Mouse (Mus musculus) heart, postnatal 10 days (tissue): ENCODE results near the gene Abcc3. TPM values are rescaled to one million over a fixed set of nuclear protein-coding genes. Genes with fewer than 3 reads are reported as not detected.

Experiments used
- DNase-seq, 2 experiments: peaks; one replicate each; pipeline ENCODE4 v3.0.0; 2021
- intact Hi-C: fragments of 180-260 bp; cut with DNase I; formaldehyde crosslinking; loops from one replicate; pipeline ENCODE4 v1.15.1; 2025
- total RNA-seq, 2 experiments: library from RNA; stranded (reverse); gene quantifications; 2 replicates each; pipeline ENCODE4 v1.2.3; 2021

Gene Abcc3
- total RNA-seq = 1 to 10 TPM; 2.8 TPM

GRCm38 (mm10) chr11:94392672-94393109 is at the start of gene Abcc3:
TSS of gene Abcc3 (minus strand) at chr11:94392997.
- peak; percentile 43 to 47 for DNase-seq
- intact Hi-C loops = loop anchor here (2.0 kb wide), 1 partner anchor 38 kb away; no protein-coding TSS in a partner anchor

- intact Hi-C loops = no loop called here
- no peak for DNase-seq
Measured at GRCm38 (mm10) chr11:94441752-94442151, 49.0 kb upstream of the Abcc3 start.

GRCm38 (mm10) chr11:94441122-94441521 is 48.3 kb upstream of the Abcc3 start:
- intact Hi-C loops = no loop called here
- peak; percentile 34 to 41 for DNase-seq

- intact Hi-C loops = no loop called here
Measured at GRCm38 (mm10) chr11:94440421-94440820, 47.6 kb upstream of the Abcc3 start.

GRCm38 (mm10) chr11:94429011-94429651 is 36.3 kb upstream of the Abcc3 start:
- no peak for DNase-seq
- intact Hi-C loops = no loop called here

More at GRCm38 (mm10) chr11:94440421-94440820, 47.6 kb upstream of the Abcc3 start:
- no peak for DNase-seq

GRCm38 (mm10) chr11:94428091-94428835 is 35.5 kb upstream of the Abcc3 start:
- intact Hi-C loops = no loop called here
- DNase-seq = peak; percentile 88 to 92

- intact Hi-C loops = no loop called here
- DNase-seq = no peak
Measured at GRCm38 (mm10) chr11:94425656-94426055, 32.9 kb upstream of the Abcc3 start.

GRCm38 (mm10) chr11:94425215-94425614 is 32.4 kb upstream of the Abcc3 start:
- no peak for DNase-seq
- intact Hi-C loops = no loop called here

- intact Hi-C loops = loop anchor here (5.0 kb wide), 1 partner anchor 123 kb away; the partner anchor contains the start of gene Rsad1
- DNase-seq = no peak
Measured at GRCm38 (mm10) chr11:94424380-94424779, 31.6 kb upstream of the Abcc3 start.

- intact Hi-C loops = loop anchor here (5.0 kb wide), 1 partner anchor 123 kb away; the partner anchor contains the start of gene Rsad1
Measured at GRCm38 (mm10) chr11:94423855-94424254, 31.1 kb upstream of the Abcc3 start.

GRCm38 (mm10) chr11:94420991-94421390 is 28.2 kb upstream of the Abcc3 start:
- intact Hi-C loops = loop anchor here (2.0 to 5.0 kb wide), 2 partner anchors 66 to 126 kb away; partner anchors contain the start of genes Rsad1 and Spata20
- DNase-seq = no peak

More at GRCm38 (mm10) chr11:94423855-94424254, 31.1 kb upstream of the Abcc3 start:
- no peak for DNase-seq

- intact Hi-C loops = loop anchor here (2.0 to 5.0 kb wide), 2 partner anchors 66 to 127 kb away; partner anchors contain the start of genes Rsad1 and Spata20
Measured at GRCm38 (mm10) chr11:94420325-94420724, 27.5 kb upstream of the Abcc3 start.

GRCm38 (mm10) chr11:94419004-94419727 is 26.4 kb upstream of the Abcc3 start:
- DNase-seq = no peak
- intact Hi-C loops = no loop called here

More at GRCm38 (mm10) chr11:94420325-94420724, 27.5 kb upstream of the Abcc3 start:
- DNase-seq = peak; percentile 54 to 67

- intact Hi-C loops = loop anchor here (5.0 kb wide), 1 partner anchor 128 kb away; no protein-coding TSS in a partner anchor
Measured at GRCm38 (mm10) chr11:94414042-94414441, 21.2 kb upstream of the Abcc3 start.

GRCm38 (mm10) chr11:94413516-94413915 is 20.7 kb upstream of the Abcc3 start:
- DNase-seq = no peak
- intact Hi-C loops = loop anchor here (5.0 kb wide), 1 partner anchor 129 kb away; no protein-coding TSS in a partner anchor

More at GRCm38 (mm10) chr11:94414042-94414441, 21.2 kb upstream of the Abcc3 start:
- DNase-seq = no peak

GRCm38 (mm10) chr11:94412998-94413469 is 20.2 kb upstream of the Abcc3 start:
- no peak for DNase-seq
- intact Hi-C loops = loop anchor here (5.0 kb wide), 1 partner anchor 129 kb away; no protein-coding TSS in a partner anchor

GRCm38 (mm10) chr11:94412562-94412961 is 19.8 kb upstream of the Abcc3 start:
- intact Hi-C loops = loop anchor here (5.0 kb wide), 1 partner anchor 130 kb away; no protein-coding TSS in a partner anchor
- DNase-seq = no peak

- intact Hi-C loops = loop anchor here (10.0 kb wide), 2 partner anchors 173 to 283 kb away; no protein-coding TSS in a partner anchor
- DNase-seq = no peak
Measured at GRCm38 (mm10) chr11:94407803-94408321, 15.1 kb upstream of the Abcc3 start.

GRCm38 (mm10) chr11:94405348-94405747 is 12.6 kb upstream of the Abcc3 start:
- DNase-seq = no peak
- intact Hi-C loops = loop anchor here (2.0 to 10.0 kb wide), 3 partner anchors 65 to 281 kb away; no protein-coding TSS in a partner anchor
